Mouse (Mus musculus): ENCODE results near the gene Gm37240. TPM values are rescaled to one million over a fixed set of nuclear protein-coding genes. Genes with fewer than 3 reads are reported as not detected.

The Gm37240 gene
- polyA plus RNA-seq, 1 experiment: 0.91 TPM

GRCm38 (mm10) chr3:85110762-85111161, 776.6 kb downstream of the Gm37240 start:
- Histone ChIP-seq H3K4me3 (ENCODE audit: low read depth, low read length) (no peak overlapping the region), H3K9ac (ENCODE audit: low read depth, poor library complexity, severe bottlenecking) (no peak overlapping the region), H3K27ac (ENCODE audit: insufficient read depth, low read length) (no peak overlapping the region), H3K36me3 (ENCODE audit: control insufficient read depth, insufficient read depth, low read length, poor library complexity, severe bottlenecking) (no peaks in the 10 kb centered on the region), H3K27me3 (ENCODE audit: control insufficient read depth, insufficient read depth, low read length, poor library complexity, severe bottlenecking) (no peaks in the 10 kb centered on the region), H3K9me3 (replicated peaks; ENCODE audit: control insufficient read depth, insufficient read depth, low read length, poor library complexity, severe bottlenecking) (no peaks in the 10 kb centered on the region; the same call in 1 of the 2 replicates), H3K4me1 (ENCODE audit: control insufficient read depth, insufficient read depth, low read length) (no peaks in the 10 kb centered on the region)
- TF ChIP-seq CTCF (IDR thresholded peaks at IDR 0.05; ENCODE audit: low read depth, low read length) (no peak), POLR2A (IDR thresholded peaks at IDR 0.05; ENCODE audit: insufficient read depth, low read length) (no peak), EP300 (IDR thresholded peaks at IDR 0.05; ENCODE audit: insufficient read depth, low read depth, low read length) (no peak)

- Histone ChIP-seq H3K4me1 (ENCODE audit: control insufficient read depth, insufficient read depth, low read length) (no peaks in the 10 kb centered on the region), H3K27ac (ENCODE audit: insufficient read depth, low read length) (no peak overlapping the region), H3K9ac (ENCODE audit: low read depth, poor library complexity, severe bottlenecking) (no peak overlapping the region), H3K27me3 (ENCODE audit: control insufficient read depth, insufficient read depth, low read length, poor library complexity, severe bottlenecking) (no peaks in the 10 kb centered on the region), H3K36me3 (ENCODE audit: control insufficient read depth, insufficient read depth, low read length, poor library complexity, severe bottlenecking) (no peaks in the 10 kb centered on the region), H3K4me3 (ENCODE audit: low read depth, low read length) (no peak overlapping the region), H3K9me3 (replicated peaks; ENCODE audit: control insufficient read depth, insufficient read depth, low read length, poor library complexity, severe bottlenecking) (no peaks in the 10 kb centered on the region; the same call in 1 of the 2 replicates)
- no peak for TF ChIP-seq POLR2A (IDR thresholded peaks at IDR 0.05; ENCODE audit: insufficient read depth, low read length)
Observed at GRCm38 (mm10) chr3:85109221-85109620, 778.1 kb downstream of the Gm37240 start.

GRCm38 (mm10) chr3:85108396-85108795, 778.9 kb downstream of the Gm37240 start:
- no peaks in the 10 kb centered on the region; the same call in 1 of the 2 replicates for H3K9me3 ChIP-seq (replicated peaks; ENCODE audit: control insufficient read depth, insufficient read depth, low read length, poor library complexity, severe bottlenecking)
- no peak overlapping the region for H3K27ac ChIP-seq (ENCODE audit: insufficient read depth, low read length)
- TF ChIP-seq EP300 (IDR thresholded peaks at IDR 0.05; ENCODE audit: insufficient read depth, low read depth, low read length) (no peak), CTCF (IDR thresholded peaks at IDR 0.05; ENCODE audit: low read depth, low read length) (no peak), POLR2A (IDR thresholded peaks at IDR 0.05; ENCODE audit: insufficient read depth, low read length) (no peak)
- no peak overlapping the region for H3K4me3 ChIP-seq (ENCODE audit: low read depth, low read length)
- H3K4me1 ChIP-seq (ENCODE audit: control insufficient read depth, insufficient read depth, low read length): no peaks in the 10 kb centered on the region
- no peaks in the 10 kb centered on the region for H3K27me3 ChIP-seq (ENCODE audit: control insufficient read depth, insufficient read depth, low read length, poor library complexity, severe bottlenecking)
- H3K9ac ChIP-seq (ENCODE audit: low read depth, poor library complexity, severe bottlenecking): no peak overlapping the region
- H3K36me3 ChIP-seq (ENCODE audit: control insufficient read depth, insufficient read depth, low read length, poor library complexity, severe bottlenecking): no peaks in the 10 kb centered on the region

- TF ChIP-seq POLR2A (IDR thresholded peaks at IDR 0.05; ENCODE audit: insufficient read depth, low read length) (no peak), EP300 (IDR thresholded peaks at IDR 0.05; ENCODE audit: insufficient read depth, low read depth, low read length) (no peak), CTCF (IDR thresholded peaks at IDR 0.05; ENCODE audit: low read depth, low read length) (no peak)
Observed at GRCm38 (mm10) chr3:85106956-85107355, 780.4 kb downstream of the Gm37240 start.

GRCm38 (mm10) chr3:85104301-85104700, 783.0 kb downstream of the Gm37240 start:
- no peaks in the 10 kb centered on the region for H3K27me3 ChIP-seq (ENCODE audit: control insufficient read depth, insufficient read depth, low read length, poor library complexity, severe bottlenecking)
- H3K4me1 ChIP-seq (ENCODE audit: control insufficient read depth, insufficient read depth, low read length): no peaks in the 10 kb centered on the region
- H3K4me3 ChIP-seq (ENCODE audit: low read depth, low read length): no peak overlapping the region
- no peaks in the 10 kb centered on the region; the same call in 1 of the 2 replicates for H3K9me3 ChIP-seq (replicated peaks; ENCODE audit: control insufficient read depth, insufficient read depth, low read length, poor library complexity, severe bottlenecking)
- TF ChIP-seq CTCF (IDR thresholded peaks at IDR 0.05; ENCODE audit: low read depth, low read length) (no peak), POLR2A (IDR thresholded peaks at IDR 0.05; ENCODE audit: insufficient read depth, low read length) (no peak), EP300 (IDR thresholded peaks at IDR 0.05; ENCODE audit: insufficient read depth, low read depth, low read length) (no peak)
- no peak overlapping the region for H3K27ac ChIP-seq (ENCODE audit: insufficient read depth, low read length)
- H3K9ac ChIP-seq (ENCODE audit: low read depth, poor library complexity, severe bottlenecking): no peak overlapping the region
- no peaks in the 10 kb centered on the region for H3K36me3 ChIP-seq (ENCODE audit: control insufficient read depth, insufficient read depth, low read length, poor library complexity, severe bottlenecking)

More at GRCm38 (mm10) chr3:85106956-85107355, 780.4 kb downstream of the Gm37240 start:
- no peaks in the 10 kb centered on the region for H3K27me3 ChIP-seq (ENCODE audit: control insufficient read depth, insufficient read depth, low read length, poor library complexity, severe bottlenecking)
- H3K9me3 ChIP-seq (replicated peaks; ENCODE audit: control insufficient read depth, insufficient read depth, low read length, poor library complexity, severe bottlenecking): no peaks in the 10 kb centered on the region; the same call in 1 of the 2 replicates
- H3K9ac ChIP-seq (ENCODE audit: low read depth, poor library complexity, severe bottlenecking): no peak overlapping the region
- H3K27ac ChIP-seq (ENCODE audit: insufficient read depth, low read length): no peak overlapping the region
- no peak overlapping the region for H3K4me3 ChIP-seq (ENCODE audit: low read depth, low read length)
- no peaks in the 10 kb centered on the region for H3K4me1 ChIP-seq (ENCODE audit: control insufficient read depth, insufficient read depth, low read length)
- H3K36me3 ChIP-seq (ENCODE audit: control insufficient read depth, insufficient read depth, low read length, poor library complexity, severe bottlenecking): no peaks in the 10 kb centered on the region

- no peak overlapping the region for H3K9ac ChIP-seq (ENCODE audit: low read depth, poor library complexity, severe bottlenecking)
Observed at GRCm38 (mm10) chr3:85080882-85081558, 806.3 kb downstream of the Gm37240 start.

More at GRCm38 (mm10) chr3:85080882-85081558, 806.3 kb downstream of the Gm37240 start:
- H3K27me3 ChIP-seq (ENCODE audit: control insufficient read depth, insufficient read depth, low read length, poor library complexity, severe bottlenecking): no peaks in the 10 kb centered on the region
- TF ChIP-seq POLR2A (IDR thresholded peaks at IDR 0.05; ENCODE audit: insufficient read depth, low read length): no peak
- no peaks in the 10 kb centered on the region for H3K36me3 ChIP-seq (ENCODE audit: control insufficient read depth, insufficient read depth, low read length, poor library complexity, severe bottlenecking)
- H3K4me3 ChIP-seq (ENCODE audit: low read depth, low read length): no peak overlapping the region
- no peaks in the 10 kb centered on the region for H3K4me1 ChIP-seq (ENCODE audit: control insufficient read depth, insufficient read depth, low read length)
- H3K27ac ChIP-seq (ENCODE audit: insufficient read depth, low read length): no peak overlapping the region
- H3K9me3 ChIP-seq (replicated peaks; ENCODE audit: control insufficient read depth, insufficient read depth, low read length, poor library complexity, severe bottlenecking): no peaks in the 10 kb centered on the region

Data from ES-Bruce4 (cell line).